Mouse (Mus musculus) ES-Bruce4 (cell line): ENCODE results near the gene Krt23.

ENCODE experiments used
- CTCF ChIP-seq: IDR thresholded peaks from one replicate; pipeline ENCODE4 v1.8.1; 2011; ENCODE audit warnings: low read depth, low read length
- POLR2A ChIP-seq: IDR thresholded peaks from one replicate; pipeline ENCODE4 v1.8.1; 2011; ENCODE audit warnings: low read length; ENCODE audit not compliant: insufficient read depth

GRCm38 (mm10) chr11:99430670-99431069 lies 62.3 kb downstream of the Krt23 start:
- no peak for TF ChIP-seq CTCF
- TF ChIP-seq POLR2A, result no peak
